Comparison of ENCODE assay signal across 26 mouse cellular contexts in genomic region chr7:79540246-79540645, GRCm38 (mm10).
"Had no signal": no experiment of that assay in that cellular context is flagged by ENCODE, and none has a peak within 500 bp of the region (broad histone marks: within the 10 kb centered on the region; RNA-seq: fewer than 3 reads in every experiment).

No protein-coding gene starts in this region.

- H3K27ac ChIP-seq: gastrocnemius, adult 2 months; heart, adult 2 months; heart, embryonic 13.5 days; heart, embryonic 15.5 days; hindbrain, embryonic 13.5 days; hindbrain, postnatal 0 days; layer of hippocampus, adult 2 months; left cerebral cortex, adult 2 months; limb, embryonic 10.5 days; limb, embryonic 12.5 days; liver, embryonic 13.5 days; liver, embryonic 15.5 days had no signal

- H3K4me2 ChIP-seq: heart, embryonic 11.5 days; heart, embryonic 13.5 days; heart, embryonic 15.5 days; hindbrain, embryonic 13.5 days; hindbrain, embryonic 15.5 days; limb, embryonic 12.5 days; liver, embryonic 11.5 days; liver, embryonic 13.5 days; liver, embryonic 15.5 days had no signal

- DNase-seq: gastrocnemius, adult 2 months; gastrocnemius, postnatal 10 days; gastrocnemius, postnatal 25 days; heart, adult 2 months; heart, postnatal 14 days; heart, postnatal 36 days; kidney, adult 11 months; kidney, adult 2 months; kidney, postnatal 10 days; kidney, postnatal 4 days; liver; liver, embryonic 13.5 days; liver, postnatal 0 days had no signal

- H3K9me3 ChIP-seq: heart, embryonic 13.5 days; heart, embryonic 15.5 days; hindbrain, embryonic 13.5 days; hindbrain, embryonic 15.5 days; limb, embryonic 10.5 days; limb, embryonic 12.5 days; liver, embryonic 13.5 days; liver, embryonic 15.5 days had no signal

- H3K36me3 ChIP-seq: heart, embryonic 13.5 days; heart, embryonic 15.5 days; hindbrain, embryonic 13.5 days; hindbrain, embryonic 15.5 days; limb, embryonic 10.5 days; limb, embryonic 12.5 days; liver, embryonic 13.5 days; liver, embryonic 15.5 days had no signal

- ATAC-seq: hindbrain, postnatal 0 days; intestine, embryonic 16.5 days; liver, postnatal 0 days had no signal

- H3K9ac ChIP-seq: heart, embryonic 13.5 days; heart, embryonic 15.5 days; hindbrain, embryonic 13.5 days; hindbrain, embryonic 15.5 days; limb, embryonic 12.5 days; liver, embryonic 13.5 days; liver, embryonic 15.5 days; liver, postnatal 0 days had no signal

- H3K4me3 ChIP-seq: gastrocnemius, adult 2 months; heart, adult 2 months; heart, embryonic 13.5 days; heart, embryonic 15.5 days; hindbrain, embryonic 13.5 days; hindbrain, embryonic 15.5 days; layer of hippocampus, adult 2 months; left cerebral cortex, adult 2 months; limb, embryonic 10.5 days; limb, embryonic 12.5 days; liver, embryonic 13.5 days; liver, embryonic 15.5 days had no signal
